Mouse (Mus musculus) left cerebral cortex, adult 9 months (tissue): ENCODE measurements around the gene Fgfr2.
"Not testable (repeated sequence)": the region's sequence is repeated elsewhere in the genome, so short reads cannot be mapped to it uniquely, and the experiment has no call there.

Experiments used
- DNase-seq, 2 experiments: peaks; one replicate each; pipeline ENCODE4 v3.0.0; 2022; ENCODE audit warnings: low spot score in 2 of 2

Fgfr2 gene

GRCm38 (mm10) chr7:132458493-132458892 is 664.7 kb downstream of the Fgfr2 start:
- DNase-seq: no peak

GRCm38 (mm10) chr7:132455071-132455720 is 668.0 kb downstream of the Fgfr2 start:
- no peak for DNase-seq

GRCm38 (mm10) chr7:132449891-132450735 is 673.0 kb downstream of the Fgfr2 start:
- DNase-seq: no peak

GRCm38 (mm10) chr7:132448511-132449154 is 674.5 kb downstream of the Fgfr2 start:
- no peak for DNase-seq

- no peak for DNase-seq
Observed at GRCm38 (mm10) chr7:132447558-132447957, 675.6 kb downstream of the Fgfr2 start.

- DNase-seq: no peak
Observed at GRCm38 (mm10) chr7:132446841-132447240, 676.3 kb downstream of the Fgfr2 start.

- DNase-seq: no peak
Observed at GRCm38 (mm10) chr7:132444221-132444620, 678.9 kb downstream of the Fgfr2 start.

GRCm38 (mm10) chr7:132443769-132444168 is 679.4 kb downstream of the Fgfr2 start:
- DNase-seq: no peak

- no peak for DNase-seq
Observed at GRCm38 (mm10) chr7:132443134-132443533, 680.0 kb downstream of the Fgfr2 start.

- not testable (repeated sequence) for DNase-seq
Observed at GRCm38 (mm10) chr7:132442133-132442763, 680.9 kb downstream of the Fgfr2 start.

GRCm38 (mm10) chr7:132439916-132440315 is 683.2 kb downstream of the Fgfr2 start:
- no peak for DNase-seq

- DNase-seq: no peak
Observed at GRCm38 (mm10) chr7:132438060-132438459, 685.1 kb downstream of the Fgfr2 start.

- no peak for DNase-seq
Observed at GRCm38 (mm10) chr7:132437431-132437830, 685.7 kb downstream of the Fgfr2 start.

- no peak for DNase-seq
Observed at GRCm38 (mm10) chr7:132435486-132436055, 687.6 kb downstream of the Fgfr2 start.

- DNase-seq: no peak
Observed at GRCm38 (mm10) chr7:132429324-132429723, 693.8 kb downstream of the Fgfr2 start.

- DNase-seq: no peak
Observed at GRCm38 (mm10) chr7:132428308-132428707, 694.8 kb downstream of the Fgfr2 start.

GRCm38 (mm10) chr7:132426069-132426468 is 697.1 kb downstream of the Fgfr2 start:
- DNase-seq: no peak

- no peak for DNase-seq
Observed at GRCm38 (mm10) chr7:132425364-132425999, 697.7 kb downstream of the Fgfr2 start.

- no peak for DNase-seq
Observed at GRCm38 (mm10) chr7:132423570-132423969, 699.6 kb downstream of the Fgfr2 start.

- no peak for DNase-seq
Observed at GRCm38 (mm10) chr7:132419378-132420255, 703.5 kb downstream of the Fgfr2 start.
